23 mouse cellular contexts compared by ENCODE assay signal in the genomic region with DNA sequence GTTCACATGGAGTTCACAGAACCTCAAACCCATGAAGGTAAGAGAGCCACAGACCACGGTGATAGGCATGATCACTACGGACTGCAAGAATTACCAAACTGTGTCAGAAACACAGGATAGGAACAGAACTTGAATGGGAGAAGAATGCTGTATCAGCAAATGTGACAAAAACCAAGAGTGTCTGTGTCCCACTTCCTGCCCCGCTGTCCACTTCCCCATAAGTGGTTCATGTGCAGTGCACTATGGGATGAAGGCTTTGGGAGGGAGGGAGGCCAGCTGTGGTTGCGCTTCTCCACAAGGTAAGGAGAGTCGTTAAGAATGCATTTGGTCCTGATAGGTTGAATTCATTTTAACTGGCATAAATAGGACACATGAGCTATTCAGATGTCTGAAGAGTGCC.
"Had no signal": no experiment of that assay in that cellular context is flagged by ENCODE, and none has a peak within 500 bp of the region (broad histone marks: within the 10 kb centered on the region; RNA-seq: fewer than 3 reads in every experiment).

No protein-coding gene starts in this region.

- H3K9ac ChIP-seq: heart, embryonic 12.5 days; hindbrain, embryonic 13.5 days; hindbrain, embryonic 15.5 days; kidney, embryonic 15.5 days; limb, embryonic 12.5 days; liver, embryonic 13.5 days; liver, embryonic 15.5 days had no signal

- ATAC-seq: hindbrain, postnatal 0 days; intestine, embryonic 16.5 days had no signal

- H3K27me3 ChIP-seq: heart, embryonic 12.5 days; hindbrain, embryonic 13.5 days; hindbrain, embryonic 15.5 days; kidney, embryonic 15.5 days; limb, embryonic 12.5 days; liver, embryonic 13.5 days; liver, embryonic 15.5 days had no signal

- DNase-seq: gastrocnemius, adult 2 months; gastrocnemius, postnatal 10 days; gastrocnemius, postnatal 25 days; heart, adult 11 months; heart, postnatal 10 days; heart, postnatal 4 days; kidney, postnatal 4 days; liver; liver, embryonic 13.5 days had no signal

- H3K27ac ChIP-seq: gastrocnemius, adult 2 months; heart, embryonic 10.5 days; hindbrain, embryonic 13.5 days; hindbrain, embryonic 15.5 days; hindbrain, postnatal 0 days; kidney, embryonic 15.5 days; kidney, postnatal 0 days; layer of hippocampus, adult 2 months; left cerebral cortex, adult 2 months; limb, embryonic 10.5 days; limb, embryonic 12.5 days; liver, embryonic 13.5 days; liver, embryonic 15.5 days had no signal

- H3K4me3 ChIP-seq: gastrocnemius, adult 2 months; heart, embryonic 10.5 days; heart, embryonic 12.5 days; hindbrain, embryonic 13.5 days; hindbrain, embryonic 15.5 days; kidney, embryonic 15.5 days; layer of hippocampus, adult 2 months; left cerebral cortex, adult 2 months; limb, embryonic 10.5 days; limb, embryonic 12.5 days; liver, embryonic 13.5 days; liver, embryonic 15.5 days had no signal

- H3K36me3 ChIP-seq: heart, embryonic 10.5 days; heart, embryonic 12.5 days; hindbrain, embryonic 13.5 days; hindbrain, embryonic 15.5 days; kidney, embryonic 15.5 days; limb, embryonic 10.5 days; limb, embryonic 12.5 days; liver, embryonic 13.5 days; liver, embryonic 15.5 days had no signal

- H3K4me1 ChIP-seq: heart, embryonic 10.5 days; heart, embryonic 12.5 days; hindbrain, embryonic 13.5 days; hindbrain, embryonic 15.5 days; kidney, embryonic 15.5 days; limb, embryonic 10.5 days; limb, embryonic 12.5 days; liver, embryonic 13.5 days; liver, embryonic 15.5 days had no signal

- H3K9me3 ChIP-seq: heart, embryonic 10.5 days; heart, embryonic 12.5 days; hindbrain, embryonic 13.5 days; hindbrain, embryonic 15.5 days; kidney, embryonic 15.5 days; limb, embryonic 10.5 days; limb, embryonic 12.5 days; liver, embryonic 13.5 days; liver, embryonic 15.5 days had no signal

- H3K4me2 ChIP-seq: heart, embryonic 12.5 days; hindbrain, embryonic 13.5 days; hindbrain, embryonic 15.5 days; kidney, embryonic 15.5 days; limb, embryonic 12.5 days; liver, embryonic 11.5 days; liver, embryonic 13.5 days; liver, embryonic 15.5 days had no signal
